Mouse (Mus musculus) stomach, embryonic 15.5 days (tissue): ENCODE data around the gene Rfx1. TPM values are rescaled to one million over a fixed set of nuclear protein-coding genes. Genes with fewer than 3 reads are reported as not detected.
A peak's percentile ranks its signal among the peaks of the same experiment; 100 is the strongest.

Source experiments
- ATAC-seq: fragments of 200-750 bp; cut with Nextera tagmentation; 2 replicates; pipeline ENCODE4 v1.8.0; 2017; ENCODE audit warnings: low read depth, moderate number of reproducible peaks, moderate TSS enrichment; ENCODE audit not compliant: insufficient read depth, low FRiP score
- H3K27ac ChIP-seq: fragments of 300-500 bp; sonication (generic); 2 replicates; pipeline ENCODE4 v1.5.1; 2015; ENCODE audit warnings: mild to moderate bottlenecking, inconsistent platforms
- H3K27me3 ChIP-seq: fragments of 300-500 bp; sonication (generic); replicated peaks from 2 replicates; pipeline ENCODE4 v1.6.1; 2015; ENCODE audit warnings: inconsistent platforms
- H3K36me3 ChIP-seq: fragments of 300-500 bp; sonication (generic); 2 replicates; pipeline ENCODE4 v1.6.1; 2015; ENCODE audit warnings: inconsistent platforms
- H3K4me1 ChIP-seq: fragments of 300-500 bp; sonication (generic); 2 replicates; pipeline ENCODE4 v1.6.1; 2015; ENCODE audit warnings: inconsistent platforms
- H3K4me2 ChIP-seq: fragments of 300-500 bp; sonication (generic); 2 replicates; pipeline ENCODE4 v1.6.1; 2015; ENCODE audit warnings: mild to moderate bottlenecking, inconsistent platforms
- H3K4me3 ChIP-seq: fragments of 300-500 bp; sonication (generic); replicated peaks from 2 replicates; pipeline ENCODE4 v1.5.1; 2015; ENCODE audit warnings: inconsistent platforms
- H3K9ac ChIP-seq: fragments of 300-500 bp; sonication (generic); 2 replicates; pipeline ENCODE4 v1.6.1; 2015; ENCODE audit warnings: inconsistent platforms
- H3K9me3 ChIP-seq: fragments of 300-500 bp; sonication (generic); 2 replicates; pipeline ENCODE4 v1.6.1; 2016; ENCODE audit warnings: inconsistent platforms
- WGBS: fragments of 180-500 bp; shearing (Covaris S2); methylation state at CpG from one replicate; pipeline ENCODE4 v1.1.7; 2015; 5-methylcytosine and 5-hydroxymethylcytosine counted together
- polyA plus RNA-seq: library from polyadenylated mRNA; unstranded; fragments of >200 nt; fragmentation: Nextera tagmentation; extraction: Ambion mirVana; gene quantifications from 2 replicates; pipeline ENCODE4 v1.2.1, GENCODE M21; 2015

The Rfx1 gene
- polyA plus RNA-seq, 1 experiment from 2014 or later = 8.0 TPM

DNA sequence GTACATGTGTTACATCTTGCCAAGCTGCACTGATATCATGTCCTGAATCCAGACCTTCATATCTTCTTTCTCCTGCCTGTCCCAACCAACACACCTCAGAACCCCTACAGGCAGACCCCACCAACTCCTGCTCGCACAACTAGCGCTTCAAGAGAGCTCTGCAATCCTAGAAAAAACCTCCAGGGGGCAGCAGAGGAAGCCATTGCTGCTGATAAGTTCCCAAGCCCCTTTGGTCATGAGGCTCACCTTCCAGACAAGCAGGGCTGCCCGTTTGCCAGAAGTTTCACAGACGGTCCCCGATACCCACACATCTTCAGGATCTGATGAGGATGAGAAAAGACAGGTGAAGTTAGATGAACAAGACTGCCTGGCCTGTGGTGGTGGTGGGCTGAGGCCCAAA is 27.6 kb upstream of the Rfx1 start:
- no peak overlapping the region for H3K9ac ChIP-seq
- H3K36me3 ChIP-seq = no peaks in the 10 kb centered on the region
- no peak overlapping the region for H3K27ac ChIP-seq
- 4% methylated on average over 5 of the region's 5 CpGs for WGBS
- ATAC-seq = no peak
- H3K4me1 ChIP-seq = peaks cover 8% of the 10 kb centered on the region; the same call in 1 of the 2 replicates
- H3K9me3 ChIP-seq = no peaks in the 10 kb centered on the region
- H3K4me2 ChIP-seq = no peak overlapping the region
- H3K4me3 ChIP-seq = no peak overlapping the region
- H3K27me3 ChIP-seq = peaks cover 31% of the 10 kb centered on the region

DNA sequence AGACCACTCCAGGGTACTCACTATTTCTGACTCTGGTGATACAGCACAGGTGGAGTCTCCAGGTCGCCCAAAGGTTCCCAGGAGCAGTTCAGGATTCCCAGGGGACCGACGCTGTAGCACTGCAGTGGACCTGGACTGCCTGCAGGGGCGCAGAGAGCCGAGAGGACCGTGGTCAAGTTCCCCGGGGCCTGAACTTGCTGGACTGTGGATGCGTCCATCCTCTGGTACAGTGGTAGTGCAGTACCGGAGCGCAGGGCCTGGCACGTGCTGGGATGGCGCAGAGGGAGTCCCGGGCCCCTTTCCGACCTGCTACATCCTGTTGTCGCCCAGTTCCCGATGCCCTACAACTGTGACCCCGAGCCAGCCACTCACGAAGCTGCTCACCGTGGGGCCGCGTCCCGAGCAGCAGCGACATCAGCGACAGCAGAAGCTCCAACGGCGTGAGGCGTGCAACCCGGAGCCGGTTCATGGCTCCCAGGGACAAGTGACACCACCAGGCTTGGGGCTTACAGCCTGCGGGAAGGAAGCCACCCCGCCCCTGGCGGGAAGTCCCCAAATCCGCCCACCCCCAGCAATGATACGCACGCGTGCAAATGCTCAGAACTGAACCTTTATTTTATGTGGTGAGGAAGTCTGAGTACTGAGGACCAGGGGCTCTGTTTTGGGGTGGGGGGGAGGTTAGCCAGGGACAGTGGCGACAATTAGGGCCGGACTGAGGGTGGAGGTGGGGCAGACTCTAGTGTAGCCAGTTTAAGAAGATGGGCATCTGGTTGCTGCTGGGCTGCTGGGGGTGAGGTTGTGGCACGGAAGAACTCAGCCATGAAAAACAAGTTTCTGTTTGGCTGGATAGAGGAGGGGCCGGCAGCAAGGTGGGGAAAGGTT is 24.3 kb upstream of the Rfx1 start, which contains the start of gene Il27ra:
TSS of gene Il27ra (minus strand) at position 524 of the 882 bp plus-strand sequence.
- peak within 1 kb of the TSS; percentile 44; the same call in 1 of the 2 replicates for H3K9ac ChIP-seq
- H3K27ac ChIP-seq = no peak within 1 kb of the TSS
- H3K9me3 ChIP-seq = no peaks in the 10 kb centered on the region
- WGBS = 4% methylated on average over 40 of the region's 40 CpGs
- H3K27me3 ChIP-seq = peaks cover 46% of the 10 kb centered on the region
- H3K36me3 ChIP-seq = no peaks in the 10 kb centered on the region
- peak within 1 kb of the TSS; percentile 35 for H3K4me3 ChIP-seq
- H3K4me1 ChIP-seq = peaks cover 14% of the 10 kb centered on the region
- peak within 1 kb of the TSS; percentile 65 for H3K4me2 ChIP-seq
- ATAC-seq = peak; percentile 54; the same call in 1 of the 2 replicates

DNA sequence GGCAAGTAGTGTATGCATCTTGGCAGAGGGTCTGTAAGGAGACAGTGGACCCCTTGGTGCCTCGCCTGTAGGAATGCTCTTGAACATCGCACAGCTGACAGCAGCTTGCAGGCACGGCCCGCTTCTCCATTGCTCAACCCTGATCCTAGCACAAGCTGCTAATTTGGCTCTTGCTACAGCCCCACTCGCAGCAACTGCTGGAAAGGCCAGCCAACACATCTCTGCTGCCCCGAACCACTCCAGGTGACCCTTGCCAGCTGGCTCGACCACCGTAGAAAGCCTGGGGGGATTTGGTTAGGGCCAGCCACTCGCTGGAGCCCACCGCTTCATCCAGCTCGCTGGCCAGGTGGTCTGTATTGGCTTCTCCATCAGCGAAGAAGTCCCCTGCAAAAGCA is 23.7 kb upstream of the Rfx1 start:
- peaks cover 46% of the 10 kb centered on the region for H3K27me3 ChIP-seq
- H3K27ac ChIP-seq = no peak overlapping the region
- peaks cover 14% of the 10 kb centered on the region for H3K4me1 ChIP-seq
- WGBS = 26% methylated on average over 12 of the region's 12 CpGs
- H3K36me3 ChIP-seq = no peaks in the 10 kb centered on the region
- H3K4me3 ChIP-seq = peak overlapping the region; percentile 35
- no peak for ATAC-seq
- no peaks in the 10 kb centered on the region for H3K9me3 ChIP-seq
- peak overlapping the region; percentile 65 for H3K4me2 ChIP-seq
- no peak overlapping the region for H3K9ac ChIP-seq

DNA sequence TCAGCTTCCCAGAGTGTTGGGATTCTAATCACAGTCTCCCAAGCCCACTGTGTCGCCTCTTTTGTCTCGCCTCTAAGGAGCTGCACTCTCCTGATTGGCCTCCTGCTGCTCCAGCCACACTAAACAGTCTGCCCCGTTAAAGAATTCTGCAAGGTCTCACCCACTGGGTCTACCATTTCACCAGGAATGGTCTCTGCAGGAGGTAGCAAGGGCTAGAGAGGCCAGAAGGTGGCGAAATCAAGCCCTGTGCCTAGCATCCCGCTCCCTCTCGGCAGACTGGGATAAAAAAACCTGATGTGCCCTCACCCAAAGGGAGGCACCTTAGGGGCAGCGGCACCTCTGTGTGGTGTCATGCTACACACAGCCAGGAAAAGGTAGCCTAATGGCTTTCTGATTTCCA is 22.5 kb upstream of the Rfx1 start:
- Histone ChIP-seq H3K4me1 (peaks cover 14% of the 10 kb centered on the region), H3K27ac (no peak overlapping the region), H3K36me3 (no peaks in the 10 kb centered on the region), H3K27me3 (peaks cover 46% of the 10 kb centered on the region), H3K4me2 (no peak overlapping the region), H3K9ac (no peak overlapping the region), H3K4me3 (no peak overlapping the region), H3K9me3 (no peaks in the 10 kb centered on the region)
- ATAC-seq = no peak
- WGBS = 12% methylated on average over 7 of the region's 7 CpGs

DNA sequence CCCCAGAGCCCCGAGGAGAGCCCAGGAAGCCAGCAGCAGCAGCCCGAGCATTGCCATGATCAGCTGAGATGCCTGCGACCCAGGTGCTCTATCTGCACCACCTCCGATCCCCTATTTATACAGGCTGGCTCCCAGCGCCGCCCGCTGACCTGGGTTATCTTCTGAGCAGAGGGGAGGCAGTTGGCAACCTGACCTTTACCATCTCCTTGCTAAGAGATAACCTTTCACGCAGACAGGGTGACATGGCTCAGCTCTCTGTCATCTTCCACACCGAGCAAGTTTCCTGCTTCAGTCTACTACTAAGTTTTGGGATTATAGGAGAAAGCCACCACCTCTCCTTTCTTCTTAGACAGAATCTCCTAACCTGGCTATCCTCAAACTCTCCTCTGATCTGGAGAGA is 21.7 kb upstream of the Rfx1 start, which contains the start of gene Rln3:
TSS of gene Rln3 (minus strand) at position 101 of the 400 bp plus-strand sequence.
- H3K36me3 ChIP-seq = no peaks in the 10 kb centered on the region
- H3K4me3 ChIP-seq = no peak within 1 kb of the TSS
- H3K4me1 ChIP-seq = peaks cover 14% of the 10 kb centered on the region
- 7% methylated on average over 9 of the region's 9 CpGs for WGBS
- peaks cover 42% of the 10 kb centered on the region for H3K27me3 ChIP-seq
- no peak for ATAC-seq
- peak within 1 kb of the TSS; percentile 23; the same call in 1 of the 2 replicates for H3K4me2 ChIP-seq
- H3K27ac ChIP-seq = no peak within 1 kb of the TSS
- no peak within 1 kb of the TSS for H3K9ac ChIP-seq
- no peaks in the 10 kb centered on the region for H3K9me3 ChIP-seq

DNA sequence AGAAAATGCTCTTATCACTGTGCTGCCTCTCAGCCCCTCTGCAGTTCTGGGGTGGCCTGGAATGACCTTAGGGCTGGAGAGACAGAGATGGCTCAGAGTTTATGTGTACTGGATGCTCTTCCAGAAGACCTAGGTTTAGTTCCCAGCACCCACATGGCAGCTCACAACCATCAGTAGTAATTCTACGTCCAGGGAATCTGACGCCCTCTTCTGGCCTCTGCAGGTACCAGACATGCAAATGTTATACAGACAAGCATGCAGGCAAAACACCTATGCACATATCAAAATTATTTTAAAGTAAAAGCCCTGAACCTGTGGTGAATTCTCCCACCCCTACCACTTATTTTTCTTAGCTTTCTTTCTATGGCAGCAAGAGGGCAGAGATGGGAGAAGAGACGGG is 20.1 kb upstream of the Rfx1 start:
- peaks cover 39% of the 10 kb centered on the region for H3K27me3 ChIP-seq
- H3K27ac ChIP-seq = no peak overlapping the region
- H3K4me3 ChIP-seq = no peak overlapping the region
- no peaks in the 10 kb centered on the region for H3K9me3 ChIP-seq
- ATAC-seq = no peak
- peaks cover 14% of the 10 kb centered on the region for H3K4me1 ChIP-seq
- no peaks in the 10 kb centered on the region for H3K36me3 ChIP-seq
- no peak overlapping the region for H3K9ac ChIP-seq
- WGBS = 77% methylated on average over 3 of the region's 3 CpGs
- H3K4me2 ChIP-seq = no peak overlapping the region

DNA sequence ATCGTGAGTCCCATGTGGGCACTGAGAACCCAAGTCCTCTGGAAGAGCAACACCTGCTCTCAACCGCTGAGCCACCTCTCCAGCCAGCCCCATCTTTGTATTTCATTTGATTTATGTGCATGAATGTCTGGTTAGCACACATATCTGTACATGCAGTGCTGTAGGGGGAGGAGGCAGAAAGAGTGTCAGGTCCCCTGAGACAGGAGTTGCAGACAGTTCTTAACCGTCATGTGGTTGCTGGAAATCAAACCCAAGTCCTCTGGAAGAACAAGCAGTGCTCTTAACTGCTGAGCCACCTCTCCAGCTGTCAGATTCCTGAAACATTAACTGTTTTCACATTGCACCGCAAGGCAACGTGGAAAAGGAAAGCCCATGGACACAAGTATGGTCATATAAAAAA is 18.5 kb upstream of the Rfx1 start:
- WGBS = 62% methylated on average over 5 of the region's 5 CpGs
- no peak for ATAC-seq

DNA sequence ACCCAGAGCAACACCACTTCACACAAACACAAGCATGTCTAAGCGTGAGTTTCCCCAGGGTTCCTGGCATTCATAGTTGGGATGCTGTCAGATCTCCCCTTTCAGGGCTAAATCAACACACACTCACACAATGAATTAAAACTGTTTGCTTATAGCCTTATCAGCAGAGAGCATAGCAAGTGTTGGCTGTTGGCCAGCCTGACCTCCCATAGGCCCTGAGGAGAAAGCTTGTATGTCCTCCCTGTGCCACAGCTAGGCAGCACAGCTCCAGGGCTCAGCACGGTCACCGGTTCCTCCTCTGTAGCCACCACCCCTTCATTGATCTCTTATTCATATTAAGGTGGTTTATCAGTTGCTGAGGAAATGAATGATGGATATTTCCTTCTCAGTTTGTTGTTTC is 13.9 kb upstream of the Rfx1 start:
- Histone ChIP-seq H3K4me1 (no peaks in the 10 kb centered on the region), H3K4me3 (no peak overlapping the region), H3K4me2 (no peak overlapping the region), H3K9ac (no peak overlapping the region), H3K9me3 (no peaks in the 10 kb centered on the region), H3K27me3 (no peaks in the 10 kb centered on the region; the same call in 1 of the 2 replicates), H3K27ac (no peak overlapping the region), H3K36me3 (no peaks in the 10 kb centered on the region)
- 45% methylated on average over 3 of the region's 3 CpGs for WGBS
- peak; percentile 89 for ATAC-seq

More for the DNA sequence above, 18.5 kb upstream of the Rfx1 start:
- Histone ChIP-seq H3K9me3 (no peaks in the 10 kb centered on the region), H3K4me3 (no peak overlapping the region), H3K4me1 (peaks cover 6% of the 10 kb centered on the region; the same call in 1 of the 2 replicates), H3K9ac (no peak overlapping the region), H3K4me2 (no peak overlapping the region), H3K27me3 (peaks cover 23% of the 10 kb centered on the region), H3K27ac (no peak overlapping the region), H3K36me3 (no peaks in the 10 kb centered on the region)

DNA sequence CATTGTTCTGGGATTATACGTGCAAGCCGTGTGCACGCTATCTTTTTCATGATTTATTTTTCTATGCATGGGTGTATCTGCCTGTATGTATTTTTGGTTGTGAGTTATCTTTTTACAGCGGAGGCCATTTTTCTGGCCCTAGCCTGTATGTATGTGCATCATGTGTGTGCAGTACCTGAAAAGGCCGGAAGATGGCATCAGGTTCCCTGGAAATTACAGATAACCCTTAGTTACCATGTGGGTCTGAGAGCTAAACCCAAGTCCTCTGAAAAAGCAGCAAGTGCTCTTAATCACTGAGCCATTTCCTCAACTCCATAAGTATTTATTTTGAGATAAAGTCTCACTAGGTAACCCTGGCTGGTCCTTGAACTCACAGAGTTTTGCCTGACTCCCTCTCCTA is 13.4 kb upstream of the Rfx1 start:
- Histone ChIP-seq H3K27me3 (no peaks in the 10 kb centered on the region; the same call in 1 of the 2 replicates), H3K4me2 (no peak overlapping the region), H3K9me3 (no peaks in the 10 kb centered on the region), H3K4me1 (no peaks in the 10 kb centered on the region), H3K9ac (no peak overlapping the region), H3K27ac (no peak overlapping the region), H3K36me3 (no peaks in the 10 kb centered on the region), H3K4me3 (no peak overlapping the region)
- WGBS = 83% methylated on average over 5 of the region's 5 CpGs
- ATAC-seq = no peak

DNA sequence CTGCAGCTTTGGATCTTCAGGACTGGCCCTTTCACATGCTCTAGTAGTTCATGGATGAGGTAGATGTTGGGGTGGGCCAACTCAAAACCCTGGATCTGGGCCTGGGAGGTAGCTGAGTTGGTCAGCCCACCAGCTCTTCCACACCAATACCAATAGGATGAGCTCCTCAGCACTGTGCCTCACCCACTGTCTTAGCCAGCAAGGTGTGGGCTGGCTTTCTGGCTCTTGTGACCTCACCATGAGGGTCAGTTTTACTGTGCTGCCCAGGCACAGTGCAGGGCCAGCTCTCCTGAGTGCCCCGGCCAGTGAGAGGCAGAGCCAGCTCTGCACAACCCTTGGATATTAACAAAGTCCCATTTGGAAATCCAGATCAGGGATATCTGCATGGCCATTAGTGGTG is 8.8 kb upstream of the Rfx1 start:
- H3K9ac ChIP-seq = no peak overlapping the region
- no peak overlapping the region for H3K4me3 ChIP-seq
- no peak overlapping the region for H3K27ac ChIP-seq
- 88% methylated on average over 1 of the region's 1 CpGs for WGBS
- H3K27me3 ChIP-seq = no peaks in the 10 kb centered on the region
- no peaks in the 10 kb centered on the region for H3K36me3 ChIP-seq
- H3K4me2 ChIP-seq = no peak overlapping the region
- no peaks in the 10 kb centered on the region for H3K4me1 ChIP-seq
- peak; percentile 50; the same call in 1 of the 2 replicates for ATAC-seq
- H3K9me3 ChIP-seq = no peaks in the 10 kb centered on the region

DNA sequence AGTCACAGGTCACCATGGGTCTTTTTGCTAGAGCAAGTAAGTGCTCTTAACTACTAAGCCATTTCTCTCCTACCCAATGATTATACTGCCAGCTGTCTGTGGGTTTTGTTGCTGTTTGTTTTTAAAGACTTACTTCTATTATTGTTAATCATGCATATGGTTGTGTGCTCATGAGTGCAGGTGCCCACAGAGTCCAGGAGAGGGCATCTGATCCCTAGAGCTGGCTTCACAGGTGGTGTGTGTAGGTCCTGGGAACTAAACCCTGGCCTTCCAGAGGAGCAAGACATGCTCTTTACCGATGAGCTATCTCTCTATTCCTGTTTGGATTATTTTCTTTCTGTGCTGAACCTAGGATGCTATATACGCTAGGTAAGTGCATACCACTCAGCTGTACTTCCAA is 7.4 kb upstream of the Rfx1 start:
- WGBS = 90% methylated on average over 2 of the region's 2 CpGs
- no peak for ATAC-seq
- Histone ChIP-seq H3K4me2 (no peak overlapping the region), H3K36me3 (no peaks in the 10 kb centered on the region), H3K27ac (no peak overlapping the region), H3K9ac (no peak overlapping the region), H3K4me3 (no peak overlapping the region), H3K27me3 (no peaks in the 10 kb centered on the region), H3K9me3 (no peaks in the 10 kb centered on the region), H3K4me1 (no peaks in the 10 kb centered on the region)

DNA sequence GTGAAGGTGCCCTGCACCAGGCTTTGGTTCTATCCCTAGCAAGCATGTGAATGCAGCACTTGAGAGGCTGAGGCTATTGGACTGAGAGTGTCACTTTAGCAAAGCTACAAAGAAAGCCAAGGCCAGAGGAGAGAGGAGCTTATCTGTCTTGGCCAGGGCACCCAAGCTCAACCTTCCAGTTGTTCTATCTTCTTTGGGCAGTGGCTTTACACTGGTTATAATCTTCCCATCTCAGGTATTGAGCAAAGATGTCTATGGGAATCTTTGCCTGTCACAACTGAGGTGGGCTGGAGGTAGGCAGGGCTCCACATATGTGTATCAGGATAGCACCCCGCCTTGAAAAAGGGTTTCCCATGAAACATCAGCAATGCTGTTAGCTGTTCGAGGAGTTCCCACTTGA is 6.4 kb upstream of the Rfx1 start:
- Histone ChIP-seq H3K9me3 (no peaks in the 10 kb centered on the region), H3K4me1 (no peaks in the 10 kb centered on the region), H3K9ac (no peak overlapping the region), H3K27ac (no peak overlapping the region), H3K27me3 (no peaks in the 10 kb centered on the region), H3K36me3 (no peaks in the 10 kb centered on the region), H3K4me3 (no peak overlapping the region), H3K4me2 (no peak overlapping the region)
- 85% methylated on average over 2 of the region's 2 CpGs for WGBS
- ATAC-seq = no peak
